Mouse (Mus musculus) lung, adult 2 months (tissue): ENCODE results near the gene Klk5.

Source experiments
- CTCF ChIP-seq: fragments of 200-500 bp; IDR thresholded peaks from 2 replicates; pipeline ENCODE4 v1.5.1; 2011; ENCODE audit warnings: mild to moderate bottlenecking, low read length, control low read depth; ENCODE audit not compliant: insufficient read depth
- POLR2A ChIP-seq: fragments of 200-500 bp; IDR thresholded peaks from 2 replicates; pipeline ENCODE4 v1.6.1; 2011; ENCODE audit warnings: low read depth, mild to moderate bottlenecking, control low read depth, low read length, borderline replicate concordance; ENCODE audit errors: extremely low read depth

GRCm38 (mm10) chr7:43797844-43798462 is 43.8 kb upstream of the Klk5 start:
- TF ChIP-seq CTCF (no peak), POLR2A (no peak)
